Mouse (Mus musculus) MEL (cell line): Measurements from ENCODE around the gene Zfp748. TPM values are rescaled to one million over a fixed set of nuclear protein-coding genes. Genes with fewer than 3 reads are reported as not detected.

ENCODE experiments used
- DNase-seq: peaks from one replicate; pipeline ENCODE4 v3.0.0; 2011; ENCODE audit warnings: low read depth, low spot score
- H3K27ac ChIP-seq: 2 replicates; pipeline ENCODE4 v1.5.1; 2012; ENCODE audit warnings: low read depth, mild to moderate bottlenecking, control low read depth, low read length, moderate library complexity; ENCODE audit not compliant: control insufficient read depth
- H3K27me3 ChIP-seq, 2 experiments: fragments of 150-350 bp in 1 of 2; sonication (generic) in 1 of 2; 2 replicates each; pipeline ENCODE4 v1.6.1; 2012; ENCODE audit warnings: low read length in 2 of 2, mild to moderate bottlenecking in 2 of 2, improper control_type of control experiment in 1 of 2, moderate library complexity in 1 of 2; ENCODE audit not compliant: insufficient read depth in 2 of 2, control insufficient read depth in 1 of 2
- H3K36me3 ChIP-seq, 2 experiments: 2 replicates each; pipeline ENCODE4 v1.6.1; 2012 to 2014; ENCODE audit warnings: low read length in 2 of 2, improper control_type of control experiment in 1 of 2, inconsistent platforms in 1 of 2, mild to moderate bottlenecking in 1 of 2; ENCODE audit not compliant: insufficient read depth in 2 of 2, control insufficient read depth in 1 of 2
- H3K4me1 ChIP-seq, 2 experiments: fragments of 150-350 bp in 1 of 2; sonication (generic) in 1 of 2; 2 replicates each; pipeline ENCODE4 v1.6.1; 2012; ENCODE audit warnings: low read length in 2 of 2, improper control_type of control experiment in 1 of 2, mild to moderate bottlenecking in 1 of 2; ENCODE audit not compliant: insufficient read depth in 2 of 2, control insufficient read depth in 1 of 2
- H3K4me3 ChIP-seq, 2 experiments: fragments of 150-350 bp in 1 of 2; sonication (generic) in 1 of 2; 2 replicates each; pipeline ENCODE4 v1.5.1; 2012; ENCODE audit warnings: low read depth in 2 of 2, low read length in 2 of 2, mild to moderate bottlenecking in 2 of 2, moderate library complexity in 2 of 2, control low read depth in 1 of 2, improper control_type of control experiment in 1 of 2; ENCODE audit not compliant: control insufficient read depth in 1 of 2, insufficient read depth in 1 of 2
- H3K79me2 ChIP-seq: 2 replicates; pipeline ENCODE4 v1.6.1; 2012; ENCODE audit warnings: mild to moderate bottlenecking, low read length, moderate library complexity; ENCODE audit not compliant: control insufficient read depth, poor library complexity, insufficient read depth
- H3K9ac ChIP-seq: 2 replicates; pipeline ENCODE4 v1.6.1; 2012; ENCODE audit warnings: low read depth, mild to moderate bottlenecking, control low read depth, low read length, moderate library complexity; ENCODE audit not compliant: control insufficient read depth, poor library complexity, severe bottlenecking
- H3K9me3 ChIP-seq: fragments of 150-350 bp; sonication (generic); replicated peaks from 2 replicates; pipeline ENCODE4 v1.6.1; 2012; ENCODE audit warnings: mild to moderate bottlenecking, low read length, improper control_type of control experiment, moderate library complexity; ENCODE audit not compliant: insufficient read depth
- BHLHE40 ChIP-seq: IDR thresholded peaks from 2 replicates; pipeline ENCODE4 v1.6.1; 2012; ENCODE audit warnings: low read depth, mild to moderate bottlenecking, inconsistent platforms, low read length, improper control_type of control experiment, borderline replicate concordance
- GABPA ChIP-seq: IDR thresholded peaks from 2 replicates; pipeline ENCODE4 v1.6.1; 2012; ENCODE audit warnings: low read depth, mild to moderate bottlenecking, inconsistent platforms, low read length, improper control_type of control experiment, moderate library complexity
- GATA1 ChIP-seq: IDR thresholded peaks from 2 replicates; pipeline ENCODE4 v1.6.1; 2011; ENCODE audit warnings: low read depth, low read length, improper control_type of control experiment
- MXI1 ChIP-seq: IDR thresholded peaks from 2 replicates; pipeline ENCODE4 v1.6.1; 2011; ENCODE audit warnings: mild to moderate bottlenecking, low read depth, low read length, improper control_type of control experiment
- polyA plus RNA-seq, 2 experiments: library from polyadenylated mRNA; stranded (reverse) in 1 of 2; unstranded in 1 of 2; fragments of >175 nt in 1 of 2; fragments of >200 nt in 1 of 2; gene quantifications; 2 replicates each; pipeline versions ENCODE4 v1.2.1 to v1.2.4; 2012; ENCODE audit warnings: low replicate concordance in 2 of 2, low read depth in 1 of 2; ENCODE audit not compliant: insufficient read length in 2 of 2, insufficient read depth in 1 of 2, missing spikeins in 1 of 2
- total RNA-seq: library from RNA; depleted of rRNA; stranded (reverse); fragments of 300-350 nt; gene quantifications from 2 replicates; pipeline ENCODE4 v1.2.3, GENCODE M21; 2012; rRNA removed

Gene Zfp748
- total and polyA plus RNA-seq, 3 experiments, result 4.0 to 4.9 TPM; not detected in 1

DNA sequence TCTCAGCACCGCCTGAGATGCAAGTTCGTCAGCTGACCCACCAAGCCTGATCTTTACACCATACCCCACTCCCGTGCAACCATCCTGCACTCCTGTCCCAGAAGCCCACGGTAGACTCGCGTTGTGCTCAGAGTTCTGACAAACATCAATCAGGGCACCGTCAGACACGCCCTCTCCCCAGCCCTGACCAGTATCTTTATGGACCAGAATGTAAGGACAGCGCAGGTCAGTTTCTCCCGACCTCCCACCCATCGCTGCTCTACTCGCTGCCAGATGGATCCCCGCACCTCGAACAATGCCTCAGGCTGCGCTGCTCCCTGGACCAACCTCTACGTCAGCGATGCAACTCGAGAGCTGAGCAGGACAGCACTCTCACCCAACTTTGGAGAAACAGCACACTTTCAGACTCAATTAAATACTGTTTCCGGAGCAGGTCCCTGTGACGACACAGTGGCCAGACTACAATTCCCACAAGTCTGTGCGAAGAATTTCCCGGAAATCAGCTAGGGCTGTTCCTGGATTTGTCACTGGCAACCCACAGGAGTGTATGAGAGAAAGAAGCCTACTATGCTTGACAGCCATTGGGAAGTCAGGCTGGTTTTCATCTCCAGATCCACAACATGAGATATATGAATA is 53.4 kb downstream of the Zfp748 start, which contains the start of gene Zfp58 (continued):
- no peak for TF ChIP-seq BHLHE40
- TF ChIP-seq GATA1, result 0 out of 2 replicates have a peak, but pooled peaks have one; percentile 18

DNA sequence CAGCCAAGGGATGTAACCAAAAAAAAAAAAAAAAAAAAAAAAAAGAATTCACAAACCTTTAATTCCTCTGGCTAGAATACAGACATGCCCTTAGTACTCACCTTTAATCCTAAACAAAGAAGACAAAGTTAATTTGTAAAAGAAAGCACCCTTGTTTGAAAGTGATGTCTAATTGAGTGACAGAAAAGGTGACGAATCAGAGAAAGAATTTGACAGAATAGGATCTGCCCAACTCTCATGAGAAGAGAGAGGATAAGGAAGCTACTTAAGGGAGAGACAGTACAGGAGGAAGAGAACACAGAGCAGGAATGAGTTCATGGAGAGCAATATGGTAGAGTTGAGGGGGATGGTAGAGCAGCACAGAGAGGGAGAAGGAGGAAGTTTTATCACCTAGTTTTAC is 58.0 kb downstream of the Zfp748 start:
- H3K36me3 ChIP-seq, result peaks cover 0 to 18% of the 10 kb centered on the region in 2 experiments; a peak in 3 of 4 replicates
- no peak overlapping the region for H3K4me3 ChIP-seq
- H3K27ac ChIP-seq, result no peak overlapping the region
- H3K9me3 ChIP-seq, result no peaks in the 10 kb centered on the region
- H3K4me1 ChIP-seq, result peaks cover 0 to 8% of the 10 kb centered on the region in 2 experiments; a peak in 2 of 4 replicates
- H3K9ac ChIP-seq, result no peak overlapping the region
- no peak for DNase-seq
- peaks cover 4% of the 10 kb centered on the region for H3K79me2 ChIP-seq
- no peak for TF ChIP-seq GABPA
- no peak for TF ChIP-seq MXI1
- TF ChIP-seq, all 39 proteins: peak for 0
- no peaks in the 10 kb centered on the region for H3K27me3 ChIP-seq

Other genes with a start within 250 kb of the Zfp748 start
- 1.1 and 1.7 TPM in 2 replicates for gene Zfp457, start 247.3 kb downstream of the Zfp748 start, total RNA-seq
- gene Zfp457, start 247.3 kb downstream of the Zfp748 start, polyA plus RNA-seq, result 1 to 10 TPM in 1 of 2 experiments, not detected in 1; 1.4 TPM
- 3.2 and 3.9 TPM in 2 replicates for gene Zfp595, start 221.3 kb downstream of the Zfp748 start, total RNA-seq
- 1 to 10 TPM in 1 of 2 experiments, not detected in 1; 2.6 TPM for gene Zfp595, start 221.3 kb downstream of the Zfp748 start, polyA plus RNA-seq
- gene Gm28044, start 193.3 kb downstream of the Zfp748 start, total RNA-seq, result 2.5 and 3.6 TPM in 2 replicates
- gene Gm28044, start 193.3 kb downstream of the Zfp748 start, polyA plus RNA-seq, result 1 to 10 TPM in 1 of 2 experiments, not detected in 1; 1.1 TPM
- gene Zfp953, start 193.2 kb downstream of the Zfp748 start, total RNA-seq, result 0.75 and 0.81 TPM in 2 replicates
- gene Zfp953, start 193.2 kb downstream of the Zfp748 start, polyA plus RNA-seq, result under 1 TPM in 1 of 2 experiments, not detected in 1; 0.84 TPM
- 0.23 and 0.65 TPM in 2 replicates for gene Gm28041, start 178.1 kb downstream of the Zfp748 start, total RNA-seq
- gene Gm28041, start 178.1 kb downstream of the Zfp748 start, polyA plus RNA-seq, result under 1 TPM in 1 of 2 experiments, not detected in 1; 0.18 TPM
- 0.26 and 0.35 TPM in 2 replicates for gene Zfp456, start 178.0 kb downstream of the Zfp748 start, total RNA-seq
- under 1 TPM in 1 of 2 experiments, not detected in 1; 0.43 TPM for gene Zfp456, start 178.0 kb downstream of the Zfp748 start, polyA plus RNA-seq
- gene Zfp429, start 154.0 kb downstream of the Zfp748 start, total RNA-seq, result 1.0 and 1.1 TPM in 2 replicates
- under 1 TPM in 1 of 2 experiments, not detected in 1; 0.67 TPM for gene Zfp429, start 154.0 kb downstream of the Zfp748 start, polyA plus RNA-seq
- not detected in 2 replicates for gene Zfp459, start 132.4 kb downstream of the Zfp748 start, total RNA-seq
- not detected for gene Zfp459, start 132.4 kb downstream of the Zfp748 start, polyA plus RNA-seq
- gene Zfp874a, start 102.2 kb downstream of the Zfp748 start, total RNA-seq, result 4.8 and 6.1 TPM in 2 replicates
- 1 to 10 TPM in 1 of 2 experiments, not detected in 1; 4.1 TPM for gene Zfp874a, start 102.2 kb downstream of the Zfp748 start, polyA plus RNA-seq
- 4.4 and 4.9 TPM in 2 replicates for gene Zfp874b, start 69.6 kb downstream of the Zfp748 start, total RNA-seq
- 1 to 10 TPM in 1 of 2 experiments, not detected in 1; 3.5 TPM for gene Zfp874b, start 69.6 kb downstream of the Zfp748 start, polyA plus RNA-seq
- gene Zfp58, start 53.3 kb downstream of the Zfp748 start, total RNA-seq, result 3.5 and 4.8 TPM in 2 replicates
- gene Zfp58, start 53.3 kb downstream of the Zfp748 start, polyA plus RNA-seq, result 1 to 10 TPM in 1 of 2 experiments, not detected in 1; 3.2 TPM
- not detected in 2 replicates for gene Gm26965, start 27.7 kb downstream of the Zfp748 start, total RNA-seq
- gene Gm26965, start 27.7 kb downstream of the Zfp748 start, polyA plus RNA-seq, result not detected
- gene Zfp87, start 27.7 kb downstream of the Zfp748 start, total RNA-seq, result 17.8 and 28.4 TPM in 2 replicates
- gene Zfp87, start 27.7 kb downstream of the Zfp748 start, polyA plus RNA-seq, result 10 to 100 TPM in 1 of 2 experiments, not detected in 1; 11.7 TPM
- 6.0 and 7.0 TPM in 2 replicates for gene Zfp729b, start 55.9 kb upstream of the Zfp748 start, total RNA-seq
- gene Zfp729b, start 55.9 kb upstream of the Zfp748 start, polyA plus RNA-seq, result 1 to 10 TPM in 1 of 2 experiments, not detected in 1; 5.0 TPM
- 1.6 and 1.7 TPM in 2 replicates for gene Gm49345, start 83.9 kb upstream of the Zfp748 start, total RNA-seq
- gene Gm49345, start 83.9 kb upstream of the Zfp748 start, polyA plus RNA-seq, result under 1 TPM in 1 of 2 experiments, not detected in 1; 0.54 TPM
- 1.9 and 2.7 TPM in 2 replicates for gene Zfp729a, start 84.0 kb upstream of the Zfp748 start, total RNA-seq
- 1 to 10 TPM in 1 of 2 experiments, not detected in 1; 2.6 TPM for gene Zfp729a, start 84.0 kb upstream of the Zfp748 start, polyA plus RNA-seq
- gene Zfp738, start 133.2 kb upstream of the Zfp748 start, total RNA-seq, result 0.59 and 2.0 TPM in 2 replicates
- 1 to 10 TPM in 1 of 2 experiments, not detected in 1; 2.4 TPM for gene Zfp738, start 133.2 kb upstream of the Zfp748 start, polyA plus RNA-seq
- gene Zfp65, start 175.3 kb upstream of the Zfp748 start, total RNA-seq, result 3.7 and 3.9 TPM in 2 replicates
- gene Zfp65, start 175.3 kb upstream of the Zfp748 start, polyA plus RNA-seq, result 1 to 10 TPM in 1 of 2 experiments, not detected in 1; 2.9 TPM
- 1.4 and 2.1 TPM in 2 replicates for gene Zfp85, start 201.4 kb upstream of the Zfp748 start, total RNA-seq
- 1 to 10 TPM in 1 of 2 experiments, not detected in 1; 1.6 TPM for gene Zfp85, start 201.4 kb upstream of the Zfp748 start, polyA plus RNA-seq
- gene Zfp493, start 225.9 kb upstream of the Zfp748 start, total RNA-seq, result not detected in 2 replicates
- gene Zfp493, start 225.9 kb upstream of the Zfp748 start, polyA plus RNA-seq, result under 1 TPM in 1 of 2 experiments, not detected in 1; 0.38 TPM